Mouse (Mus musculus) granulocyte monocyte progenitor cell, adult 5-6 weeks (primary cell): ENCODE results near the gene Dock2. TPM values are rescaled to one million over a fixed set of nuclear protein-coding genes. Genes with fewer than 3 reads are reported as not detected.
A peak's percentile ranks its signal among the peaks of the same experiment; 100 is the strongest.

Experiments used
- ATAC-seq: replicated peaks from 2 replicates; pipeline ENCODE4 v1.8.0; 2016; ENCODE audit warnings: mild to moderate bottlenecking, moderate TSS enrichment, inconsistent platforms; ENCODE audit not compliant: poor library complexity, severe bottlenecking
- total RNA-seq, 2 experiments: library from RNA; stranded (forward) in 1 of 2; stranded (reverse) in 1 of 2; fragments of 200-712, 200-1000 nt in 1 of 2; fragments of >200 nt in 1 of 2; fragmentation: Nextera tagmentation in 1 of 2; gene quantifications; 2 replicates each; pipeline ENCODE4 v1.2.3; 2014 to 2017

Dock2 gene
- total RNA-seq, 2 experiments from 2014 or later = 101 to 123 TPM

DNA sequence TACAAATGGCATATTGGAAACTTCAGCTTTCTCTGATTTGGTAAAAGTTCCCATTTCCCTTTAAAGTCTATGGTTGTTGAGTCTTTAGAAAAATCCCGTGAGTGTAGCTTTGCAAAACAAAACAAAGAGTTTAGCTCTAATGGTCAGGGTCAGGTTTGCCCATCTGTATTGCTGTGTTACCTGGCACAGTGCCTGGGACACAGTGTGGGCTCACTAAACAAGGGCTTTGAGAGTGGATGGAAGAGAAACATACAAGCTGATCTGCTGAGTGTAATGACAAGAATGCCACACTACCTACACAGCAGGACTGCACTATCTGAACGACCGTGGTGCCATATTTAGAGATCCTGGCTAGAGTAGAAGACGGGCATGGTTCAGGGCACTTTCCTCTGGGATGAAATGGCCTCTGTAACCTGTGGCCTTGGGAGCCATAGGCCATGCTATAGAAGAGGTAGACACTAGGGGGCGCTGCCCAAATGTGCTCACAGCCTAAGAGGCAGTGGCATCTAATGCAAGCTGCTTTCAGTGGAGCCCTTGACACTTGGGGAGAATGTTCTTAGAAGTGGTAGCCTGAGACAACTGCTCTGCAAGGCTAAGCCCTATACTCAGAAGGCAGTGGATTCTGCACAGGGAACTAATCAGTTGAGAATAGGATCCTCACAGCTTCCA is 547.5 kb downstream of the Dock2 start:
- ATAC-seq = peak; percentile 53; the same call in 1 of the 2 replicates

GRCm38 (mm10) chr11:34228758-34229364 is 554.8 kb downstream of the Dock2 start:
- peak; percentile 72 for ATAC-seq

DNA sequence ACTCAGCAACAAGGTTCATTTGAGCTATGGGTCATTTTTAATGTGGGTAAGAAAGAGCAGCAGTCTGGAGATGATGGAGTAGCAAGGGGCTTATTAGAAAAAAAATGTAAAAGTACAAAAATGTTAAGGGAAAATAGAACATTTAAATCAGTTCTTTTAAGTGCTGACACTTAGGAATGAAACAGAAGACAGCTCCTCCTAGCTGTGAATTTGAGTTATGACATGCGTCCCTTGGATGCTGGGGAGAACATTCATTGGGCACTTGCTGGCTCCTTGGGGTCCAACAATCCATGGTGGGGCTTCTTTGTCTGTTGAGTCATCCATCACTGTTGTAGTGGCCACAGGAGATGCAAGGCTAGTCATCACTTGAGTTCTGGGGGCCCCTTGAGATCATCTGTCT is 556.5 kb downstream of the Dock2 start:
- no peak for ATAC-seq

- peak; percentile 61; the same call in 1 of the 2 replicates for ATAC-seq
Measured at GRCm38 (mm10) chr11:34220596-34220995, 563.1 kb downstream of the Dock2 start.

- ATAC-seq = peak; percentile 72; the same call in 1 of the 2 replicates
Measured at GRCm38 (mm10) chr11:34212853-34213252, 570.8 kb downstream of the Dock2 start.

- ATAC-seq = no peak
Measured at GRCm38 (mm10) chr11:34207989-34208388, 575.7 kb downstream of the Dock2 start, which contains the start of gene Foxi1. Foxi1 (minus strand) TSS chr11:34208089.

DNA sequence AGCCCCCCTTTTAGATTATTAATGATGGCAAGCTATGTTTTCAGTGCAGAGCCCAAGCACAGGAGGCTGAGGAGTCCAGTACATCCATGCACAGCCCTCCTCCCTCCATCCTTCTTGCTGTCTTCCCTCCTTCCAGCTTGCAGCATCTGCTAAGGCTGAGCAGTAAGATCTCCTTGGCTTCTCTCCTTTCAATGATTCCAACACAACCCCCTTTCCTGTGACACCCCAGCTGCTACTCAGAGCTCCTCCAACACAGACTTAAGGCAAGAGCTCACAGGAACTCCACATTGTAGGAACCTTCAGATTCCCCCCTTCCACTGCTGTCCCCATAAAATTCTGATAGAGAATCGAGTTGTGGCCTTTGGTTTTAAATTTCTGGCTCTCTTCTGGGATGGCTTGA is 580.9 kb downstream of the Dock2 start:
- ATAC-seq = no peak

- no peak for ATAC-seq
Measured at GRCm38 (mm10) chr11:34195142-34195541, 588.5 kb downstream of the Dock2 start.

DNA sequence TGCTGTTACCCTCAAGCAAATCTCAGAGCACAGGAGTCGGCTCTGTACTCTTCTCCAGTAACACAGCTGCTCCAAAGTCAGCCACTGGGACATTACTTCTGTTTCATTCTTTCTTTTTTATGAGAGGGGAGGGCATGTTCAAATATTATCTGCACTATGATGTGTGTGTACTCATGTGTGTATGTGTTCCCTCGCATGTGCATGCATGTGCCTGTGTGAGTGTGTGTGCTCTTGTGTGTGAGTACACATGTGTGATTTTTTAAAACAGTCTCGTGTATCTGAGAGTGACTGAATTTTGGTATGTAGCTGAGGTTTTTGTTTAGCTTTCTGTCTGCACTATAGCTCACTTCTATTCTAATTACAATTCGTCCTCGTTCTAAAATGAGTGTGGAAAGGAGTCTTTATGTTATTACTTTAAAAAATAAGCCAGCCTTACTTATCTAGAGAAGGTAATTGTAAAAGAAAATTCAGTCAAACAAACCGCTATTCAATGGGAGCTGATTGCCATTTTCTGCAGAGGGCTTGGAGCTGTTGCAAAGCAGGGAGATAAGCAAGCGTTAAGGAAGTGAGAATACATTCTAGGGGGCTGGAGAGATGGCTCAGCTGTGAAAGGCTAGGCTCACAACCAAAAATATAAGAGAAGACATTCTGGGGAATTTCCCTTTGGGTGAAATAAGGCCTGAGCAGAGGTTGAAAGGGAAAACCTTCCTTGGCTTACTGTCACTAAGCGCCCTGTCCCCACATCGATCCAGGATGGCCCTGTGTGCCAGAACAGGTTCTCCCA is 589.3 kb downstream of the Dock2 start:
- no peak for ATAC-seq

GRCm38 (mm10) chr11:34193658-34194057 is 590.0 kb downstream of the Dock2 start:
- ATAC-seq = no peak

DNA sequence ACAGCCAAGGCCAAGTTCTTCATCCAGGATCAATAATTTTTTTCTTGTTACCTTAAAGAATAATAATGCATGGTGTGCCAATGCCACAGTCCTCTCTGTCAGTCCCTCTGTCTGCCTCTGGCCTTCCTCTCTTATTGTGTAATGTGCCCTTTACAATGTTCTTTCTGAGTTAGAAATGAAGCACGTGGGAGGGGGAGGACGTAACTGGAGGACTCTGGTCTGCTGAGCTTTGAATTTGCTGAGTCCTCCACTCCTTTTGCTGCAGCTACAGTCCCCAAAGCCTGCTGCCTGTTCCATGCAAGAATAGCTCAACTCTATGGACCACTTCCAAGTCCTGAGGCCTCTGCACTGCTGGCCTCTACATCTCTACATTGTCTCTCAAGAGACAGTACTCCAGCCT is 599.4 kb downstream of the Dock2 start:
- ATAC-seq = no peak

- ATAC-seq = no peak
Measured at GRCm38 (mm10) chr11:34181214-34182117, 602.2 kb downstream of the Dock2 start.

- ATAC-seq = no peak
Measured at GRCm38 (mm10) chr11:34178752-34179151, 604.9 kb downstream of the Dock2 start.

Other genes starting within 250 kb of the Dock2 start
- 6.1 and 13.5 TPM in 2 replicates for gene Spdl1, start 49.7 kb upstream of the Dock2 start, total RNA-seq (2014; fragmentation: Nextera tagmentation)
- 39.6 and 42.0 TPM in 2 replicates for gene Spdl1, start 49.7 kb upstream of the Dock2 start, total RNA-seq (2017)